Mouse (Mus musculus) monocyte, adult 2 months (primary cell): ENCODE measurements around the gene Gm9936.
"Not testable (repeated sequence)": the region's sequence is repeated elsewhere in the genome, so short reads cannot be mapped to it uniquely, and the experiment has no call there.

Source experiments
- DNase-seq, 2 experiments: peaks; one replicate each; pipeline ENCODE4 v3.0.0; 2022; ENCODE audit warnings: low spot score in 2 of 2, low read depth in 1 of 2

Gm9936 gene

GRCm38 (mm10) chr5:114858582-114858981, at the start of gene Gm9936:
Gene Gm9936 (minus strand): TSS chr5:114858682.
- DNase-seq, result no peak

DNA sequence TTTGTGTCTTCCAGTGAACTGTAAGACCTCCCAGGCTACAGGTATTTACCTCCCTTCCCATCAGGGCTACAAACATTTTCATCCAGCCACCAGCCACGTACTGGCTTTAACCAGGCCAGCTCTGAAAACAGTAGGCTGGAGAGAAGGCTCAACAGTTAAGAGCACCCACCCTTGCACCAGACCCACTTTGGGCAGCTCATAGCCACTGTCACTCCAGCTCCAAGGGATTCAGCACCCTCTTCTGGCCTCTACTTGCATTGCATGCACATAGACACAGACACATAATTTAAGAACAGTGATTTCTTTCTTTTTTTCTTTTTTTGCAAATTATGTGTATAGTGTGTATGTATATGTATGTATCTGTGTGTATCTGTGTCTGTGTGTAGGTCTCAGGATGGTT, 43.9 kb upstream of the Gm9936 start:
- no peak for DNase-seq

GRCm38 (mm10) chr5:114898857-114899256, 40.4 kb upstream of the Gm9936 start:
- no peak for DNase-seq

- no peak for DNase-seq
Observed at GRCm38 (mm10) chr5:114897374-114897793, 38.9 kb upstream of the Gm9936 start.

GRCm38 (mm10) chr5:114896688-114897373, 38.3 kb upstream of the Gm9936 start, which contains the start of gene Oasl2:
Gene Oasl2 (plus strand): TSS chr5:114896936.
- DNase-seq, result no peak

DNA sequence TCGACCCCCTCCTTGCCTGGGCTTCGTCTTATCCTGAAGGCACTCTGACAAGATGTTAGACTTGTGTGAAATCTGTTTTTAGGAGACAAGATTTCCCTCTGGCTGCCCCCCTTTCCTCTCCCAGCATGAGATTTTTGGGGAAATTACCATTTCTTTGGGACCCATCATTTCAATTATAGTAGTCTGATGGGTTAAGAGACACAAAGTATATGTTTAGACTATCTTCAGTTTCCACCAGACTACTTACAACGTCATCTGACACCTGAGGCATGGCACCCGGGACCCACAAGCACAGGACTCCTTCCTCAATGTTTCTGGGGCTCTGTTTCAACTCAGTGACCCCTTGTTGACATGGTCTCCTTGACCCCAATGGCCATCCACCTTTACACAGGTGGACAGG, 37.1 kb upstream of the Gm9936 start:
- no peak for DNase-seq

- no peak for DNase-seq
Observed at GRCm38 (mm10) chr5:114888995-114889394, 30.5 kb upstream of the Gm9936 start.

DNA sequence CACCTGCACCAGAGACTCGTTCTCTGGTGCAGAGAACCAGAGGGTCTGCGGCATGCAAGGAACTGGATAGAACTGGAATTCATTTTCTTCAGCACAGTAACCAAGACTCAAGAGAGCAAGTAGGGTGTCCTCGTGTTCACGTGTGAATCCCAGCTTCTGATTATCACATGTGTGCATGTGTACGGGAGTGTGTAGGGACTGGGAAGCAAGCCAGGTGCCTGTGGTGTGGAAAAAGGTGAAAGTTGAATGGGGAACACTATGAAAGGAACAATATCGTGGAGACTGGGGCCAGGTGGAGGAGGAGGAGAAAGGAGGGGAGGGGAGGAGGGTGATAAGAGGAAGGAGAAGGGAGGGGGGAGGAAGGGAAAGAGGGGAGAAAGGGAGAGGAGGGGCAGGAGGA, 28.3 kb upstream of the Gm9936 start:
- DNase-seq, result no peak

DNA sequence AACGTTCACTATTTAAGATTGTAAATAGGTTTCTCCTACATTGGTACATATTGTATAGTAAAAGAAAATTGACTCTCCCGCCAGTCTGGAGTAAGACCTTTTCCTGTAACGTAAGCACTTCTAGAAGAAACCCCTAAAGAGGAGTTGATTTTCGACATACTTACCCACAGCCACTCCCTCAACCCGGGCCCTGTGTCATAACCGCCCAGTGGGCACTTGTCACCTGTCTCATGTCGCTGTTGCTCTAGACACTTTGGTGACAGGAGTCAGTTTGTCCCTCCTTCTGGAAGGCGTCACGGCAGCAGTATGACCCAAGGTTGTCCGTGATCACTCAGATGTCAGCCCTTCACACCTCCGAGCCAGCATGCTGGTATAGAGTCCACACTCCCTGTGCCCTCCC, 24.5 kb upstream of the Gm9936 start:
- DNase-seq, result no peak

DNA sequence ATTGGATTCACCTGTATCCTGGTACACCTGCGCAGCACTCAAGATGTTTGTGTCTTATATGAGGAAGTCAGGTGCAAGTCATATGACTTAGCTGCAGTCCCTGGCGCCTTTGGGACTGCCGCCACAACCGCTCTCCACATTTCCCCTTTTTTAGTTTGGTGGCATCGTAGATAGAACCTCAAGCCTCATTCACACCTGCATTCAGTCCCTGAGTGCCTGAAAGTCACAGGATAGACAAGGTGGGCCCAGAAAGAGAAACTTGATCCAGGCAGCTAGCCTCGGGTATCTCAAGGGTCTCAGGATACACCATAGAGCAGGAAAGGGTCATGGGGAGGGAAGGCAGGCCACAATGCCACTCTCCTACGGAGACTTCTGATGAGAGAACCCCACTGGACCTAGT, 23.8 kb upstream of the Gm9936 start:
- not testable (repeated sequence) for DNase-seq

DNA sequence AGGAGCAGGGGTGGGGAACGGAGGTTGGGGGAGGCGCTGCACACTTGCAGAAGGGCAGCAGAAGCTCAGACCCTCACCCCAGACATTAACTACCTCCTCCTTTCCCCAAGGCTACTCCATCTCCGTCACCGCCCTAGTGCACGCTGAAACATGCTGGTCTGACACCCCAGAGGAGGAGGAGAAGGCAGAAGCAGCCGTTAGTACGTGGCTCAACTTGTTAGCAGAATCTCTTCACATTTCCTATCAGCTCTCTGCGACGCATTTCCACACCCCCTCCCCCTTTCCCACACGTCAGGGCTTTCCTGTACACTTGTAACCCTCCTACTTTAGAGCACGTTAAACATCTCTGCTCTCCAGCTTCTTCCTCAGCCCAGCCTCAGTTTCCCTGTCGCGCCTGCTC, 20.9 kb upstream of the Gm9936 start:
- no peak for DNase-seq

DNA sequence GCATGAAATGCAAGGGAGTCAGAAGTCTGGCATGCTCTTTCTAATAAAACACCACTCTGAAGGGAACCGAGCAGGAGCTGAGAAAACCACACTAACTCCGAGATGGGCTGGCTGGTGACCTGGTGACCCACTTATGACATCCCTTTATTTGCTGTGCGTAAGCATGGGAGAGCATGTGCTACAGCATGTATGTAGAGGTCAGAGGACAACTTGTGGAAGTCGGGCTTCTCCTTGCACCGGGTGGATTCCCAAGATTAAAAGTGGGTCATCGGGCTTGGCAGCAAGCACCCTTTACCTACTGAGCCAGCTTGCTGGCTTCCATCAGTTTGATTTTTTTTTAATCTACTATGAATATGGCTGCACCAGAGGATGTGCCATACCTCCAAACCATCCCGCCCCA, 19.0 kb upstream of the Gm9936 start:
- DNase-seq, result no peak

GRCm38 (mm10) chr5:114876331-114876730, 17.8 kb upstream of the Gm9936 start:
- DNase-seq, result no peak

DNA sequence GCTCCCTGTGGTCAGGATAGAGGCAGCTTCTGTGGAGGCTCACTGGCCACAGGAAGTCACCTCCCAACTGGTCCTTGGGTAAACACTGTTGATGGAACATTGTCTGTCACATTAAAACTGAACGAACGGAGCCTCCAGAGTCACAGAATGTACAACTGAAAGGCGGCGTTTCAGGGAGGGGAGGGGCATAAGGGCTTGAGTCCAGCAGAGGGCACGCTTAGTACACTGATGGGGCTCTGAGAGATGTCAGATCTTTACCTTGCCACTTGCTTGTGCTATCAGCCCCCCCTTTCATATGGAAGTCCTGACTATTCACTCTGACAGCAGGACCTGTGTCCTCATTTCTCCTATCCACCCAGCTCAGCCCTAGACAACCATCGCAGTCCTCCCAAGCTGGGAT, 17.4 kb upstream of the Gm9936 start:
- no peak for DNase-seq

DNA sequence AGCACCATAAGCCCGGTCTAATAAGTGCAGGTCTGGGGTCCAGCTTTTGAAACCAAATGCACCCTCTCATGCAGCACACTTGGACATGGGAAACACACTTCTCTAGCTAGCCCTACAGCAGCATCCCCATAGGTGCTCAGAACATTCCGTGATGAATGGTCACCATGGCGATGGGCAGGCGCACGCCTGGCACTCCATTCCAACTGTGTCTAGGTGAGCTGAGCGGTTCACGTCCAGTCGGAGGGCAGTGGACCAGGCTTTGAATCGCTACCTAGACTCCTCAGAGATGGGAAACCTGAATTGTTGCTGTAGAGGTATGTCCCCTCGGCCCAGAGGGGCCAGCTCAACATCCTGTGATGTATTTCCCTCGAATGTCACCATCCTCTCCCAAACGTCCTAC, 6.8 kb upstream of the Gm9936 start:
- no peak for DNase-seq

GRCm38 (mm10) chr5:114864813-114865212, 6.3 kb upstream of the Gm9936 start:
- DNase-seq, result no peak

DNA sequence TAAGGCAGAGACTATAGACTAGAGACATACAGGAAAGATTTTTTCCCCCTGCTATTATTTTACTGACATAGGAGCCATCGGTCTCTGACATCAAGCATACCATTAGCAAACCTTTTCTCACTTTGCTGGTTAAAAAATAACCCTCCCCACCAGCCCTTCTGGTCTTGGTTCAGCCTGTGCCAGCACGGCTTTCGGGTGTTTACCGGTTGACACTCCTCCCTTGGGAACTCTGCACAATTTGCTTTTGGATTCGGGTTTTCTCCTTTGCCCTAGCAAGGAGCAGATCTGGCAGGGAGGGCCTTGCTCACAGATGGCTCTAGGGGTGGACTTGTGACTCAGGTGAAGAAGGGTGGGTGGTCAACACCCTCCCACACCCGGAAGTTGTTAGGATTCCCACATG, 3.2 kb upstream of the Gm9936 start:
- no peak for DNase-seq

GRCm38 (mm10) chr5:114859253-114859652, 771 bp upstream of the Gm9936 start:
- DNase-seq, result peak; percentile 7 to 28

DNA sequence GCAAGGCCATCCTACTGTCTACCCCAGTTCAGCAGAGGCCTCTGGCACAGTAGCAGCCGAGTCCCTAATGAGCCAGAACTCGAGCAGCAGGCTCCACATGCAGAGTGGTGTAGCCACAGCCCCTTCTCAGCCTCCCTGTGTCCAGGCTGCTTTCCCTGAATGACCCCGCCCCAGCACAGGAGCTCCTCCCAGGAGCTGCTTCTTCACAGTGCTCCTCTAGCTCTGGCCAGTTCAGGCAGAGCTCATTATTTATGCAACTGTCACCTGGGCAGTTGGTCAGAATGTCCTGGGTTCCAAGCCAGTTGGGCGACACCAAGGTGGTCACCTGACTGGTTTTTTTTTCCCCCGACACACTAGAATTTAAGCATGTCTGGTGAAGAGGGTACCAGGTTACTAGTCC, 5.1 kb downstream of the Gm9936 start, which contains the start of gene 4930519G04Rik:
Gene 4930519G04Rik, plus strand, starts transcription at position 301 of the 400 bp plus-strand sequence.
- not testable (repeated sequence) for DNase-seq

GRCm38 (mm10) chr5:114851565-114852236, 6.8 kb downstream of the Gm9936 start:
- no peak for DNase-seq

DNA sequence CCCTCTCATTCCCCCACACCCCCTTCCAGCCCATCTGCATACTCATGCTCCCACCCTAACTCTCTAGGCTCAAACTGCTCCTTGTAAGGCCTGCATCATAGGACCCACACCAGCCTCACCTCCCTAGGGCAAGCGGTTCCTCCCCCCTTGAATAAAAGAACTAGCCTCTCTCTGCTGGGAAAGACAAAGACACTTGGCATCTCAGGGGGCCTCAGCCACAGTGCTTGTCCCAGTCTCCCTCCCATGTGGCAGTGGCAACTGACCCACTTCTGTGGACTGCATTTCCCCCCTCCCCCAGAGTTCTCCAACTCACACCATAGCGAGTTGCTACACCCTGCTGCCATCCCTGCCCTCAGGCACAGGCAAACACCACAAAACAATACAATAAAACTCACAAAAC, 14.1 kb downstream of the Gm9936 start:
- DNase-seq, result not testable (repeated sequence)

DNA sequence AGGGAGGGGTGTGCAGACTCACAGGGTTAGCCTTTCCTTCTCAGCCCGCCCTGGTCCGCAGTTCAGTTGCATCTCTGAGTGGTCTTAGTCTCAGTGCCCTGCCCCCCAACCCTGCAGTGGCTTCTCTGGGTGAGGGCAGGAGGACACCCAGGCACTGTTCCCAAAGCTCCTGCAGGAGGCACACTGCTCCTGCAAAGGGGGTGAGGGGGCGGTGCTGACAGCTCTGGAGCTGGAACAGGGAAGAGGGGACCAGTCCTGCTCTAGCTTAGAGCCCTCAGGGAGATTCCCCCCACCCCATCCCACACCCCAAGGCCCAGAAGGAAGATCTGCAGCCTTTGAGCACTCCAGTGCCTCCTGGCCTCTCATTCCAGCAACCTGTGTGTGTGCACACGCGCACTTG, 15.8 kb downstream of the Gm9936 start:
- DNase-seq, result no peak

DNA sequence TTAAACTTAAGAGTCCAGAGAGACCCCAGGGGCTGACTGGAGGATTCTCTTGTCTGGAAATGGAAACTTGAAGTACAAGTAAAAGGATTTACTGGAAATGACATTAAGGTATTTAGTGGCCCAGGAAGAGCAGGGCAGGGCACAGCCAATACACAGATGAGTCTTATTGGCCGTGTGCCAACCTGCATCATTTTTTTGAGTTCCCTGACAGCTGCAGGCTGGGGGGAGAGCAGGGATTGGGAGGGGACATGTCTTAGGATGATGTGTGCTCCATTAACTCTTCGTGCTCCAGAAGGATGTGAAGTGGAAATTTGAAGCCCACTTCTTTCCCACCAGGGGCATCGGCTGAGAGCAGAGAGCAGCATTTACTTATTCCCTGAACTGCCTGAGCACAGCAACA, 16.3 kb downstream of the Gm9936 start:
- DNase-seq, result not testable (repeated sequence)
